Mouse (Mus musculus) heart, postnatal 0 days (tissue): ENCODE results near the gene Tada2b.

Experiments used
- CTCF ChIP-seq: IDR thresholded peaks from 2 replicates; pipeline ENCODE4 v1.5.1; 2016; ENCODE audit warnings: antibody characterized with exemption, control low read depth, low read depth
- EP300 ChIP-seq: IDR thresholded peaks from 2 replicates; pipeline ENCODE4 v1.6.1; 2016; ENCODE audit warnings: antibody characterized with exemption, low read depth

DNA sequence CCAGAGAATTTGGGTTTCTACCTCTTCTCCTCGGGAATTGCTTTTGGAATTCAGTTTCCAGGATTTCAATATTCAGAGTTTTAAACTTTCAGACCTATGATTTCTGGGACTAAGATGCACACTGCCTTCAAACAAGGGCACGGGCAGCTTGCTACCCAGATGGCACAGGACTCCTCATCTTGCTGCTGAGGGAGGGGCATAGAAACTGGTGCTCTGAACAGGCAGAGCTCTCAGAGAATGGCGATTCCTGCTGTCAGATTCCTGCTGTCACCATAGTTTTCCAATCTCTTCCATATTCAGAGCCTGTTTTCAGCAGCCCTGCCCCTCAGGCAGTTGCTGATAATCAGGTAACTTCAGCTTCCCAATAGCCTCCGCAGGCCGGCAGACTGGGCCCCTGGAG is 31.5 kb upstream of the Tada2b start:
- TF ChIP-seq CTCF: no peak
- no peak for TF ChIP-seq EP300
